Mouse (Mus musculus): ENCODE data around the gene Dctn2.

- TF ChIP-seq CTCF (IDR thresholded peaks at IDR 0.05; ENCODE audit: borderline replicate concordance, control insufficient read depth, extremely low read depth, insufficient read depth, low read length, poor library complexity) (no peak), POLR2A (IDR thresholded peaks at IDR 0.05; ENCODE audit: control insufficient read depth, extremely low read depth, insufficient read depth, low read length, poor library complexity) (no peak)
These were observed 34.4 kb upstream of the Dctn2 start for GRCm38 (mm10) chr10:127231741-127232140.

Data from thymus, adult 2 months (tissue).